Mouse (Mus musculus) embryonic facial prominence, embryonic 11.5 days (tissue): ENCODE measurements around the gene Tbx3. TPM values are rescaled to one million over a fixed set of nuclear protein-coding genes. Genes with fewer than 3 reads are reported as not detected.

Experiments used
- ATAC-seq: fragments of 200-750 bp; cut with Nextera tagmentation; replicated peaks from 2 replicates; pipeline ENCODE4 v1.8.0; 2017; ENCODE audit warnings: low read depth; ENCODE audit not compliant: insufficient number of reproducible peaks, low FRiP score, low TSS enrichment
- DNase-seq: peaks from one replicate; pipeline ENCODE4 v3.0.0-alpha.2; 2015; ENCODE audit warnings: low spot score
- H3K27ac ChIP-seq: fragments of 300-500 bp; sonication (generic); replicated peaks from 2 replicates; pipeline ENCODE4 v1.5.1; 2014; ENCODE audit warnings: mild to moderate bottlenecking, low read depth, low read length, control low read depth
- H3K27me3 ChIP-seq: fragments of 300-500 bp; sonication (generic); 2 replicates; pipeline ENCODE4 v1.6.1; 2014; ENCODE audit warnings: mild to moderate bottlenecking, low read length, moderate library complexity, mixed read lengths; ENCODE audit not compliant: control insufficient read depth, insufficient read depth
- H3K36me3 ChIP-seq: fragments of 300-500 bp; sonication (generic); replicated peaks from 2 replicates; pipeline ENCODE4 v1.6.1; 2014; ENCODE audit warnings: low read depth, mild to moderate bottlenecking, low read length, moderate library complexity, mixed read lengths; ENCODE audit not compliant: control insufficient read depth, insufficient read depth
- H3K4me1 ChIP-seq: fragments of 300-500 bp; sonication (generic); 2 replicates; pipeline ENCODE4 v1.6.1; 2014; ENCODE audit warnings: low read length, mixed read lengths; ENCODE audit not compliant: control insufficient read depth, insufficient read depth
- H3K4me2 ChIP-seq: fragments of 300-500 bp; sonication (generic); 2 replicates; pipeline ENCODE4 v1.6.1; 2014; ENCODE audit warnings: low read depth, mild to moderate bottlenecking, control low read depth, low read length, moderate library complexity
- H3K4me3 ChIP-seq: fragments of 300-500 bp; sonication (generic); 2 replicates; pipeline ENCODE4 v1.5.1; 2014; ENCODE audit warnings: low read depth, low read length, control low read depth
- H3K9ac ChIP-seq: fragments of 300-500 bp; sonication (generic); replicated peaks from 2 replicates; pipeline ENCODE4 v1.6.1; 2014; ENCODE audit warnings: mild to moderate bottlenecking, control low read depth, low read length
- H3K9me3 ChIP-seq: fragments of 300-500 bp; sonication (generic); replicated peaks from 2 replicates; pipeline ENCODE4 v1.6.1; 2016; ENCODE audit warnings: mild to moderate bottlenecking, low read length, inconsistent platforms, mixed read lengths; ENCODE audit not compliant: control insufficient read depth
- WGBS: fragments of 180-500 bp; shearing (Covaris S2); extraction: QIAGEN DNeasy Blood & Tissue Kit; methylation state at CpG from one replicate; pipeline ENCODE4 v1.1.7; 2014; 5-methylcytosine and 5-hydroxymethylcytosine counted together
- polyA plus RNA-seq: library from polyadenylated mRNA; unstranded; fragments of >200 nt; fragmentation: Nextera tagmentation; extraction: Ambion mirVana; gene quantifications from 2 replicates; pipeline ENCODE4 v1.2.1, GENCODE M21; 2014

The Tbx3 gene
- polyA plus RNA-seq, 1 experiment from 2014 or later, result 36.9 TPM

- no peak overlapping the region for H3K27ac ChIP-seq
- WGBS, result 32% methylated on average over 10 of the region's 11 CpGs
- no peaks in the 10 kb centered on the region for H3K9me3 ChIP-seq
- no peaks in the 10 kb centered on the region for H3K4me1 ChIP-seq
- no peak overlapping the region for H3K4me3 ChIP-seq
- DNase-seq (no peak), ATAC-seq (no peak)
- H3K27me3 ChIP-seq, result no peaks in the 10 kb centered on the region
- no peak overlapping the region for H3K9ac ChIP-seq
- no peaks in the 10 kb centered on the region for H3K36me3 ChIP-seq
- H3K4me2 ChIP-seq, result no peak overlapping the region
Measured at GRCm38 (mm10) chr5:119720471-119721265, 50.2 kb downstream of the Tbx3 start.

DNA sequence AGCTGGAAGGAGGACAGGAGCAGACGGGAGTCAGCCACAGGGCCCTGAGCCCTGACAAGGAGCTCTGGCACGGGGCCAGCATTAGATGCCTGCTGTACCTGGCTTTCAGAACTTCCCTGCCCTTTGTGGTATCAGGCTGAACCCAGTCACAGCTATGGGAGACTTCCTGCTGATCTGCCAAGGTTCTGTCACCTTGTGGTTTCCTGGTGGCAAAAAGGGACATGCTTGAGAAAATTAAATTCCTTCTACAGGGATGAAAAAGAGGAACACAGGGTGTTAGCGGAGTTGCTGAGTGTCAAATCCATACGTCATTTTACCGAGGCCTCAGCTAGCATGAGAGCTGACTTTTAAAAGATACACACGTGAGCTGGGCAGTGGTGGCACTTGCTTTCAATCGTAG, 62.5 kb downstream of the Tbx3 start:
- 74% methylated on average over 7 of the region's 7 CpGs for WGBS
- H3K27ac ChIP-seq, result no peak overlapping the region
- H3K4me2 ChIP-seq, result no peak overlapping the region
- H3K9ac ChIP-seq, result no peak overlapping the region
- no peaks in the 10 kb centered on the region for H3K9me3 ChIP-seq
- H3K4me3 ChIP-seq, result no peak overlapping the region
- no peaks in the 10 kb centered on the region for H3K36me3 ChIP-seq
- H3K4me1 ChIP-seq, result no peaks in the 10 kb centered on the region
- H3K27me3 ChIP-seq, result no peaks in the 10 kb centered on the region
- ATAC-seq (no peak), DNase-seq (no peak)

Other genes with a start within 250 kb of the Tbx3 start
- gene Tbx5, start 162.0 kb downstream of the Tbx3 start, polyA plus RNA-seq, result 0.55 and 0.71 TPM in 2 replicates